Mouse (Mus musculus): ENCODE results near the gene Gnb1l. TPM values are rescaled to one million over a fixed set of nuclear protein-coding genes. Genes with fewer than 3 reads are reported as not detected.

The Gnb1l gene
- polyA plus RNA-seq, 1 experiment: 5.5 TPM

GRCm38 (mm10) chr16:18583673-18584357, 85.3 kb downstream of the Gnb1l start:
- TF ChIP-seq CTCF (IDR thresholded peaks at IDR 0.05; ENCODE audit: borderline replicate concordance, insufficient read depth, low read length): no peak
- TF ChIP-seq POLR2A (IDR thresholded peaks at IDR 0.05; ENCODE audit: low read depth, low read length): no peak
- Histone ChIP-seq H3K4me3 (ENCODE audit: insufficient read depth, low read length) (no peak overlapping the region), H3K4me1 (ENCODE audit: control insufficient read depth, insufficient read depth, low read length) (no peaks in the 10 kb centered on the region), H3K27ac (ENCODE audit: insufficient read depth, low read length) (no peak overlapping the region)

DNA sequence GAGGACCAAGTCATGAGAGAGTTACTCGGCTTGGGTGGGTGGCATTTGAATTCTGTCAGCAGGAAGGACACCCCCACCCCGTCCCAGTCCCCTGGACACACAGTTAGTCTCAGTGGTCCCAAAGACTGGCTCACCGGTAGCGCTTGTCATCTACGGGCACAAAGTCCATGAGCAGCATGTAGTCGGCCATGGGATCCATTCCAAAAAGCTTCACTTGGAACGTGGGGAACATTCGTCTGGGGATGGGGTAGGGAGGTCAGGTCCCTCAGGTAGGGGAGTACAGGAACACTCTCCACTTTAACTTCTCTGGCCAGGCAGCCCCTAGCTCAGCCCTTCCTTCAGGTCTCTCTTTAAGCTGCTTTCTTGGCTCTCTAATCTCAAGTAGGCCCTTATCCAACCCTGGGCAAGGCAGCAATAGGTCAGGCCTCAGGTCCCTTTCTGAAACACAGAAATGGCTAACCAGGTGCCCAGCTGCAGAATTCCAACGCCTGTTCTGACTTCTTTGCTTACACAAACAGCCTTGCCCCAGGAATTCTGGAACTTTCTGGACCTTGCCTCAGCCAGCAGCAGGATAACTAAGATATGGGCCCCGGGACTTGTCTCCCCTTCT, 86.5 kb downstream of the Gnb1l start:
- TF ChIP-seq POLR2A (IDR thresholded peaks at IDR 0.05; ENCODE audit: low read depth, low read length) (no peak), CTCF (IDR thresholded peaks at IDR 0.05; ENCODE audit: borderline replicate concordance, insufficient read depth, low read length) (no peak)
- Histone ChIP-seq H3K4me1 (ENCODE audit: control insufficient read depth, insufficient read depth, low read length) (no peaks in the 10 kb centered on the region), H3K27ac (ENCODE audit: insufficient read depth, low read length) (no peak overlapping the region), H3K4me3 (ENCODE audit: insufficient read depth, low read length) (peak overlapping the region; percentile 19; the same call in 1 of the 2 replicates)

- no peaks in the 10 kb centered on the region; the same call in 1 of the 2 replicates for H3K4me1 ChIP-seq (ENCODE audit: control insufficient read depth, insufficient read depth, low read length)
- no peak overlapping the region for H3K27ac ChIP-seq (ENCODE audit: insufficient read depth, low read length)
- H3K4me3 ChIP-seq (ENCODE audit: insufficient read depth, low read length): peak overlapping the region; percentile 19
- TF ChIP-seq CTCF (IDR thresholded peaks at IDR 0.05; ENCODE audit: borderline replicate concordance, insufficient read depth, low read length): no peak
- no peak for TF ChIP-seq POLR2A (IDR thresholded peaks at IDR 0.05; ENCODE audit: low read depth, low read length)
Measured at GRCm38 (mm10) chr16:18585676-18586075, 87.2 kb downstream of the Gnb1l start.

GRCm38 (mm10) chr16:18586076-18586905, 87.8 kb downstream of the Gnb1l start:
- TF ChIP-seq CTCF (IDR thresholded peaks at IDR 0.05; ENCODE audit: borderline replicate concordance, insufficient read depth, low read length): no peak
- TF ChIP-seq POLR2A (IDR thresholded peaks at IDR 0.05; ENCODE audit: low read depth, low read length): no peak
- H3K27ac ChIP-seq (ENCODE audit: insufficient read depth, low read length): no peak overlapping the region
- H3K4me1 ChIP-seq (ENCODE audit: control insufficient read depth, insufficient read depth, low read length): no peaks in the 10 kb centered on the region; the same call in 1 of the 2 replicates
- H3K4me3 ChIP-seq (ENCODE audit: insufficient read depth, low read length): peak overlapping the region; percentile 19

- H3K27ac ChIP-seq (ENCODE audit: insufficient read depth, low read length): no peak overlapping the region
- peak overlapping the region; percentile 19; the same call in 1 of the 2 replicates for H3K4me3 ChIP-seq (ENCODE audit: insufficient read depth, low read length)
- TF ChIP-seq POLR2A (IDR thresholded peaks at IDR 0.05; ENCODE audit: low read depth, low read length) (peak; percentile 50; the same call in 1 of the 2 replicates), CTCF (IDR thresholded peaks at IDR 0.05; ENCODE audit: borderline replicate concordance, insufficient read depth, low read length) (no peak)
- no peaks in the 10 kb centered on the region; the same call in 1 of the 2 replicates for H3K4me1 ChIP-seq (ENCODE audit: control insufficient read depth, insufficient read depth, low read length)
Measured at GRCm38 (mm10) chr16:18586906-18587546, 88.5 kb downstream of the Gnb1l start.

GRCm38 (mm10) chr16:18587847-18588737, 89.6 kb downstream of the Gnb1l start:
- no peak overlapping the region for H3K4me3 ChIP-seq (ENCODE audit: insufficient read depth, low read length)
- TF ChIP-seq POLR2A (IDR thresholded peaks at IDR 0.05; ENCODE audit: low read depth, low read length): no peak
- no peak for TF ChIP-seq CTCF (IDR thresholded peaks at IDR 0.05; ENCODE audit: borderline replicate concordance, insufficient read depth, low read length)
- H3K27ac ChIP-seq (ENCODE audit: insufficient read depth, low read length): no peak overlapping the region
- no peaks in the 10 kb centered on the region; the same call in 1 of the 2 replicates for H3K4me1 ChIP-seq (ENCODE audit: control insufficient read depth, insufficient read depth, low read length)

DNA sequence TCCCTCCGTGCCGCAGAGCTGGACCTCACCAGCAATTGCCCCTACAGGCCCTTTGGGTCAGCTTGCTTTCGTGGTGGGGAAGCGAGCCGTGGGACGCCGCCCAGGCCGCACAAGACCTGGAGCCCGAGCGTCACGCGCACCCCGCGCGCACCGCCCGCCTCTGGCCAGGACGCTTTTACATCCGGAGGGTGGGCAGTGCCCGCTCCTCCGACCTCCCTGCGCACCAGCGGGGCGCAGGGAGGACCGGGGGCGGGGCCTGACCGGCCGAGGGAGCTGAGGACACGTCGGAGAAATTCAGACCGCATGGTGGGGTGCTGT, 90.2 kb downstream of the Gnb1l start:
- TF ChIP-seq POLR2A (IDR thresholded peaks at IDR 0.05; ENCODE audit: low read depth, low read length) (no peak), CTCF (IDR thresholded peaks at IDR 0.05; ENCODE audit: borderline replicate concordance, insufficient read depth, low read length) (no peak)
- no peaks in the 10 kb centered on the region; the same call in 1 of the 2 replicates for H3K4me1 ChIP-seq (ENCODE audit: control insufficient read depth, insufficient read depth, low read length)
- H3K4me3 ChIP-seq (ENCODE audit: insufficient read depth, low read length): no peak overlapping the region
- no peak overlapping the region for H3K27ac ChIP-seq (ENCODE audit: insufficient read depth, low read length)

- Histone ChIP-seq H3K4me1 (ENCODE audit: control insufficient read depth, insufficient read depth, low read length) (no peaks in the 10 kb centered on the region; the same call in 1 of the 2 replicates), H3K4me3 (ENCODE audit: insufficient read depth, low read length) (no peak overlapping the region)
- no peak for TF ChIP-seq POLR2A (IDR thresholded peaks at IDR 0.05; ENCODE audit: low read depth, low read length)
Measured at GRCm38 (mm10) chr16:18589080-18589621, 90.6 kb downstream of the Gnb1l start.

More at GRCm38 (mm10) chr16:18589080-18589621, 90.6 kb downstream of the Gnb1l start:
- no peak overlapping the region for H3K27ac ChIP-seq (ENCODE audit: insufficient read depth, low read length)
